Mouse (Mus musculus): ENCODE measurements around the gene Clmp.

Clmp gene

GRCm38 (mm10) chr9:40690511-40690910 is 4.7 kb downstream of the Clmp start:
- in situ Hi-C loops (cut with MseI, MboI) = no loop called here

GRCm38 (mm10) chr9:40693026-40693425 is 7.3 kb downstream of the Clmp start:
- in situ Hi-C loops (cut with MseI, MboI) = no loop called here

- in situ Hi-C loops (cut with MseI, MboI) = no loop called here
Measured at GRCm38 (mm10) chr9:40693768-40694167, 8.0 kb downstream of the Clmp start.

- in situ Hi-C loops (cut with MseI, MboI) = no loop called here
Measured at GRCm38 (mm10) chr9:40694284-40694683, 8.5 kb downstream of the Clmp start.

GRCm38 (mm10) chr9:40696086-40696485 is 10.3 kb downstream of the Clmp start:
- in situ Hi-C loops (cut with MseI, MboI) = no loop called here

GRCm38 (mm10) chr9:40699194-40699593 is 13.4 kb downstream of the Clmp start:
- in situ Hi-C loops (cut with MseI, MboI) = no loop called here

- in situ Hi-C loops (cut with MseI, MboI) = no loop called here
Measured at GRCm38 (mm10) chr9:40700253-40700652, 14.5 kb downstream of the Clmp start.

GRCm38 (mm10) chr9:40704364-40705276 is 18.9 kb downstream of the Clmp start:
- in situ Hi-C loops (cut with MseI, MboI) = no loop called here

GRCm38 (mm10) chr9:40708448-40709140 is 22.8 kb downstream of the Clmp start:
- in situ Hi-C loops (cut with MseI, MboI) = no loop called here

- in situ Hi-C loops (cut with MseI, MboI) = no loop called here
Measured at GRCm38 (mm10) chr9:40709141-40709537, 23.4 kb downstream of the Clmp start.

- in situ Hi-C loops (cut with MseI, MboI) = no loop called here
Measured at GRCm38 (mm10) chr9:40709587-40709986, 23.8 kb downstream of the Clmp start.

GRCm38 (mm10) chr9:40709991-40710390 is 24.2 kb downstream of the Clmp start:
- in situ Hi-C loops (cut with MseI, MboI) = no loop called here

GRCm38 (mm10) chr9:40711654-40712053 is 25.9 kb downstream of the Clmp start:
- in situ Hi-C loops (cut with MseI, MboI) = no loop called here

GRCm38 (mm10) chr9:40717182-40717874 is 31.6 kb downstream of the Clmp start:
- in situ Hi-C loops (cut with MseI, MboI) = no loop called here

GRCm38 (mm10) chr9:40717875-40718185 is 32.1 kb downstream of the Clmp start:
- in situ Hi-C loops (cut with MseI, MboI) = no loop called here

- in situ Hi-C loops (cut with MseI, MboI) = no loop called here
Measured at GRCm38 (mm10) chr9:40720881-40721280, 35.1 kb downstream of the Clmp start.

GRCm38 (mm10) chr9:40723311-40723772 is 37.6 kb downstream of the Clmp start:
- in situ Hi-C loops (cut with MseI, MboI) = no loop called here

GRCm38 (mm10) chr9:40724978-40725377 is 39.2 kb downstream of the Clmp start:
- in situ Hi-C loops (cut with MseI, MboI) = no loop called here

GRCm38 (mm10) chr9:40727140-40727823 is 41.5 kb downstream of the Clmp start:
- in situ Hi-C loops (cut with MseI, MboI) = no loop called here

- in situ Hi-C loops (cut with MseI, MboI) = no loop called here
Measured at GRCm38 (mm10) chr9:40727824-40728495, 42.2 kb downstream of the Clmp start.

GRCm38 (mm10) chr9:40730302-40730700 is 44.5 kb downstream of the Clmp start:
- in situ Hi-C loops (cut with MseI, MboI) = no loop called here

Data from mouse trophoblast stem cell (cell line).